ENCODE assay signal across 10 mouse cellular contexts in genomic region chr14:34588498-34588897, GRCm38 (mm10). TPM values are rescaled to one million over a fixed set of nuclear protein-coding genes. Genes with fewer than 3 reads are reported as not detected.
A peak's percentile ranks its signal among the peaks of the same experiment; 100 is the strongest.
DNase-seq lines count a peak whose midpoint lies in the region.
"Had no signal": no experiment of that assay in that cellular context is flagged by ENCODE, and none has a peak within 500 bp of the region (broad histone marks: within the 10 kb centered on the region; RNA-seq: fewer than 3 reads in every experiment).

Gene Ldb3, minus strand, starts transcription at chr14:34588682.

- no peak for DNase-seq in urinary bladder, adult 2 months (ENCODE audit: low spot score)
- no peak for DNase-seq in urinary bladder, postnatal 25 days (ENCODE audit: low spot score)
- DNase-seq in gastrocnemius, postnatal 36 days = peak in 1 of 2 experiments; percentile 57
- peak; percentile 69 to 70 for DNase-seq in heart, postnatal 36 days
- no peak for DNase-seq in layer of hippocampus, postnatal 25 days (ENCODE audit: extremely low spot score in 1 of 2, low spot score in 1 of 2)
- DNase-seq in kidney, postnatal 10 days = no peak
- no peak for DNase-seq in left cerebral cortex, adult 9 months (ENCODE audit: low spot score in 2 of 2)
- DNase-seq: thymus, adult 18-20 months had no signal

- intact Hi-C loops in gastrocnemius, postnatal 36 days (cut with DNase I) = no loop called here
- intact Hi-C loops in heart, postnatal 36 days (cut with DNase I) = no loop called here

RNA-seq across cellular contexts. Expression of gene Ldb3, which starts in this region (rescaled TPM):
- 43.3 and 50.5 TPM in 2 replicates for polyA plus RNA-seq in urinary bladder, adult 2 months (2012; rRNA removed)
- total RNA-seq in gastrocnemius, postnatal 36 days (2021) = 1,000 to 10,000 TPM; 2,135 to 2,411 TPM
- 100 to 1,000 TPM; 988 to 990 TPM for total RNA-seq in heart, postnatal 36 days (2021)
- total RNA-seq in layer of hippocampus, postnatal 25 days (2021) = 1 to 10 TPM; 3.8 to 4.5 TPM
- total RNA-seq: megakaryocyte-erythroid progenitor cell, adult 5-6 weeks had no signal
- polyA plus RNA-seq: G1E had no signal

Comparison
In these comparisons a context has a peak if more than half of its experiments do, and no peak if none do; other contexts are left out.
1. RNA of gene Ldb3 (total RNA-seq): 2,135 to 2,411 TPM in gastrocnemius, postnatal 36 days and 988 to 990 TPM in heart, postnatal 36 days; 3.8 to 4.5 TPM in layer of hippocampus, postnatal 25 days; every median in the first group is over 100 times any median in the second.
2. DNase-seq: peak in heart, postnatal 36 days (2 of 2); none in urinary bladder, adult 2 months (single experiment), urinary bladder, postnatal 25 days (single experiment), layer of hippocampus, postnatal 25 days (0 of 2), kidney, postnatal 10 days (single experiment) and left cerebral cortex, adult 9 months (0 of 2).